Mouse (Mus musculus) gastrocnemius, adult 2 months (tissue): ENCODE data around the gene Atxn10. TPM values are rescaled to one million over a fixed set of nuclear protein-coding genes. Genes with fewer than 3 reads are reported as not detected.
A peak's percentile ranks its signal among the peaks of the same experiment; 100 is the strongest.

Source experiments
- DNase-seq: peaks from one replicate; pipeline ENCODE4 v3.0.0; 2022
- H3K27ac ChIP-seq: fragments of 200-600 bp; 2 replicates; pipeline ENCODE4 v1.8.1; 2022; ENCODE audit warnings: mild to moderate bottlenecking
- H3K4me3 ChIP-seq: fragments of 200-600 bp; 2 replicates; pipeline ENCODE4 v1.8.1; 2022; ENCODE audit warnings: mild to moderate bottlenecking, moderate library complexity
- CTCF ChIP-seq: fragments of 200-600 bp; IDR thresholded peaks from 2 replicates; pipeline ENCODE4 v1.8.1; 2022; ENCODE audit warnings: antibody characterized with exemption, mild to moderate bottlenecking, moderate library complexity
- intact Hi-C: fragments of 180-260 bp; cut with DNase I; formaldehyde crosslinking; loops from one replicate; pipeline ENCODE4 v1.15.1; 2025
- total RNA-seq, 2 experiments: library from RNA; stranded (reverse); gene quantifications; 2 replicates each; pipeline ENCODE4 v1.2.3; 2021

Atxn10 gene
- total RNA-seq, 2 experiments from 2014 or later, result 26.6 to 38.8 TPM

GRCm38 (mm10) chr15:85388696-85389095 is 52.7 kb downstream of the Atxn10 start:
- Histone ChIP-seq H3K27ac (no peak overlapping the region), H3K4me3 (no peak overlapping the region)
- peak; percentile 58 for TF ChIP-seq CTCF
- intact Hi-C loops, result no loop called here
- DNase-seq, result no peak

GRCm38 (mm10) chr15:85389915-85390314 is 53.9 kb downstream of the Atxn10 start:
- intact Hi-C loops, result no loop called here
- Histone ChIP-seq H3K4me3 (no peak overlapping the region), H3K27ac (no peak overlapping the region)
- TF ChIP-seq CTCF, result no peak
- DNase-seq, result no peak

GRCm38 (mm10) chr15:85395360-85395759 is 59.3 kb downstream of the Atxn10 start:
- no peak for DNase-seq
- no peak for TF ChIP-seq CTCF
- intact Hi-C loops, result no loop called here
- H3K27ac ChIP-seq, result no peak overlapping the region
- no peak overlapping the region for H3K4me3 ChIP-seq

- intact Hi-C loops, result no loop called here
- no peak for TF ChIP-seq CTCF
- no peak overlapping the region for H3K27ac ChIP-seq
- no peak overlapping the region for H3K4me3 ChIP-seq
- no peak for DNase-seq
Observed at GRCm38 (mm10) chr15:85401926-85402325, 65.9 kb downstream of the Atxn10 start.

- TF ChIP-seq CTCF, result no peak
- H3K4me3 ChIP-seq, result no peak overlapping the region
- intact Hi-C loops, result no loop called here
- 0 out of 2 replicates have a peak overlapping the region, but pooled peaks have one; percentile 21 for H3K27ac ChIP-seq
- DNase-seq, result peak; percentile 64
Observed at GRCm38 (mm10) chr15:85403256-85403731, 67.2 kb downstream of the Atxn10 start.

GRCm38 (mm10) chr15:85404739-85405138 is 68.7 kb downstream of the Atxn10 start:
- H3K27ac ChIP-seq, result no peak overlapping the region
- intact Hi-C loops, result no loop called here
- no peak for TF ChIP-seq CTCF
- H3K4me3 ChIP-seq, result no peak overlapping the region
- DNase-seq, result no peak

- intact Hi-C loops, result no loop called here
- DNase-seq, result no peak
- no peak overlapping the region for H3K27ac ChIP-seq
- no peak for TF ChIP-seq CTCF
- no peak overlapping the region for H3K4me3 ChIP-seq
Observed at GRCm38 (mm10) chr15:85405567-85405966, 69.5 kb downstream of the Atxn10 start.

- TF ChIP-seq CTCF, result no peak
- intact Hi-C loops, result no loop called here
- no peak for DNase-seq
- no peak overlapping the region for H3K4me3 ChIP-seq
- no peak overlapping the region for H3K27ac ChIP-seq
Observed at GRCm38 (mm10) chr15:85406846-85407245, 70.8 kb downstream of the Atxn10 start.

GRCm38 (mm10) chr15:85407342-85407741 is 71.3 kb downstream of the Atxn10 start:
- intact Hi-C loops, result no loop called here
- Histone ChIP-seq H3K4me3 (no peak overlapping the region), H3K27ac (no peak overlapping the region)
- TF ChIP-seq CTCF, result no peak
- no peak for DNase-seq

- no peak for TF ChIP-seq CTCF
- H3K4me3 ChIP-seq, result no peak overlapping the region
- DNase-seq, result no peak
- intact Hi-C loops, result no loop called here
- H3K27ac ChIP-seq, result no peak overlapping the region
Observed at GRCm38 (mm10) chr15:85408790-85409189, 72.7 kb downstream of the Atxn10 start.

- no peak overlapping the region for H3K27ac ChIP-seq
- no peak for TF ChIP-seq CTCF
- intact Hi-C loops, result no loop called here
- no peak for DNase-seq
- no peak overlapping the region for H3K4me3 ChIP-seq
Observed at GRCm38 (mm10) chr15:85409245-85409783, 73.3 kb downstream of the Atxn10 start.

GRCm38 (mm10) chr15:85409836-85410235 is 73.8 kb downstream of the Atxn10 start:
- intact Hi-C loops, result no loop called here
- DNase-seq, result no peak
- TF ChIP-seq CTCF, result no peak
- no peak overlapping the region for H3K27ac ChIP-seq
- H3K4me3 ChIP-seq, result no peak overlapping the region

GRCm38 (mm10) chr15:85414620-85415019 is 78.6 kb downstream of the Atxn10 start:
- no peak for DNase-seq
- no peak overlapping the region for H3K4me3 ChIP-seq
- TF ChIP-seq CTCF, result no peak
- H3K27ac ChIP-seq, result no peak overlapping the region
- intact Hi-C loops, result no loop called here

GRCm38 (mm10) chr15:85420686-85421085 is 84.6 kb downstream of the Atxn10 start:
- Histone ChIP-seq H3K27ac (no peak overlapping the region), H3K4me3 (no peak overlapping the region)
- DNase-seq, result no peak
- TF ChIP-seq CTCF, result no peak
- intact Hi-C loops, result no loop called here
